Mouse (Mus musculus) midbrain, embryonic 11.5 days (tissue): ENCODE measurements at regions not wholly inside any gene's neighbourhood (a gene's known extent, or its start where the extent isn't known, plus 50 kb on each side); places are given as distances from the start of the nearest gene placed in this dataset.

Experiments used
- ATAC-seq: fragments of 200-750 bp; cut with Nextera tagmentation; 2 replicates; pipeline ENCODE4 v1.8.0; 2017; ENCODE audit warnings: moderate TSS enrichment, moderate library complexity; ENCODE audit not compliant: low FRiP score
- DNase-seq: peaks from one replicate; pipeline ENCODE4 v3.0.0; 2015; ENCODE audit warnings: low spot score; ENCODE audit errors: missing footprints
- H3K27ac ChIP-seq: fragments of 300-500 bp; sonication (generic); 2 replicates; pipeline ENCODE4 v1.5.1; 2014; ENCODE audit warnings: low read depth, low read length
- H3K27me3 ChIP-seq: fragments of 300-500 bp; sonication (generic); 2 replicates; pipeline ENCODE4 v1.6.1; 2014; ENCODE audit warnings: mild to moderate bottlenecking, low read length, moderate library complexity, mixed read lengths; ENCODE audit not compliant: control insufficient read depth, insufficient read depth
- H3K36me3 ChIP-seq: fragments of 300-500 bp; sonication (generic); 2 replicates; pipeline ENCODE4 v1.6.1; 2014; ENCODE audit warnings: mild to moderate bottlenecking, low read length, moderate library complexity, mixed read lengths; ENCODE audit not compliant: control insufficient read depth, insufficient read depth
- H3K4me1 ChIP-seq: fragments of 300-500 bp; sonication (generic); 2 replicates; pipeline ENCODE4 v1.6.1; 2014; ENCODE audit warnings: low read length; ENCODE audit not compliant: control insufficient read depth, insufficient read depth
- H3K4me2 ChIP-seq: fragments of 300-500 bp; sonication (generic); 2 replicates; pipeline ENCODE4 v1.6.1; 2014; ENCODE audit warnings: mild to moderate bottlenecking, moderate library complexity
- H3K4me3 ChIP-seq: fragments of 300-500 bp; sonication (generic); 2 replicates; pipeline ENCODE4 v1.5.1; 2014; ENCODE audit warnings: low read depth, low read length
- H3K9ac ChIP-seq: fragments of 300-500 bp; sonication (generic); 2 replicates; pipeline ENCODE4 v1.6.1; 2014; ENCODE audit warnings: low read length
- H3K9me3 ChIP-seq: fragments of 300-500 bp; sonication (generic); 2 replicates; pipeline ENCODE4 v1.6.1; 2016; ENCODE audit warnings: low read length; ENCODE audit not compliant: control insufficient read depth
- WGBS: fragments of 180-500 bp; shearing (Covaris S2); extraction: QIAGEN DNeasy Blood & Tissue Kit; methylation state at CpG from one replicate; pipeline ENCODE4 v1.1.7; 2014; 5-methylcytosine and 5-hydroxymethylcytosine counted together

- H3K4me1 ChIP-seq, result no peaks in the 10 kb centered on the region
- no peaks in the 10 kb centered on the region for H3K9me3 ChIP-seq
- no peak for DNase-seq
- ATAC-seq, result no peak
- no peak overlapping the region for H3K27ac ChIP-seq
- no peak overlapping the region for H3K4me3 ChIP-seq
- no peaks in the 10 kb centered on the region for H3K27me3 ChIP-seq
- WGBS, result 92% methylated on average over 5 of the region's 5 CpGs
- no peak overlapping the region for H3K9ac ChIP-seq
- no peak overlapping the region for H3K4me2 ChIP-seq
- H3K36me3 ChIP-seq, result no peaks in the 10 kb centered on the region
These were observed 235.4 kb upstream of the Klf3 start for GRCm38 (mm10) chr5:64567813-64568212.

GRCm38 (mm10) chr5:64568294-64568693 is 234.9 kb upstream of the Klf3 start:
- 83% methylated on average over 3 of the region's 3 CpGs for WGBS
- no peaks in the 10 kb centered on the region for H3K36me3 ChIP-seq
- DNase-seq, result no peak
- no peak overlapping the region for H3K4me2 ChIP-seq
- no peak overlapping the region for H3K9ac ChIP-seq
- H3K4me3 ChIP-seq, result no peak overlapping the region
- H3K27me3 ChIP-seq, result no peaks in the 10 kb centered on the region
- no peak overlapping the region for H3K27ac ChIP-seq
- no peaks in the 10 kb centered on the region for H3K9me3 ChIP-seq
- no peak for ATAC-seq
- no peaks in the 10 kb centered on the region for H3K4me1 ChIP-seq

GRCm38 (mm10) chr5:64574386-64574785 is 228.8 kb upstream of the Klf3 start:
- H3K27ac ChIP-seq, result no peak overlapping the region
- no peak for DNase-seq
- WGBS, result 88% methylated on average over 10 of the region's 10 CpGs
- no peak overlapping the region for H3K9ac ChIP-seq
- H3K4me2 ChIP-seq, result no peak overlapping the region
- no peaks in the 10 kb centered on the region for H3K36me3 ChIP-seq
- H3K4me3 ChIP-seq, result no peak overlapping the region
- no peaks in the 10 kb centered on the region for H3K27me3 ChIP-seq
- ATAC-seq, result no peak
- H3K4me1 ChIP-seq, result peaks cover 1% of the 10 kb centered on the region; the same call in 1 of the 2 replicates
- no peaks in the 10 kb centered on the region for H3K9me3 ChIP-seq

- Histone ChIP-seq H3K36me3 (no peaks in the 10 kb centered on the region), H3K4me1 (peaks cover 10% of the 10 kb centered on the region), H3K27me3 (no peaks in the 10 kb centered on the region), H3K9ac (no peak overlapping the region), H3K27ac (no peak overlapping the region), H3K9me3 (no peaks in the 10 kb centered on the region), H3K4me2 (no peak overlapping the region), H3K4me3 (no peak overlapping the region)
- no peak for ATAC-seq
- 81% methylated on average over 6 of the region's 6 CpGs for WGBS
- no peak for DNase-seq
These were observed 227.3 kb upstream of the Klf3 start for GRCm38 (mm10) chr5:64575896-64576295.

- no peaks in the 10 kb centered on the region for H3K9me3 ChIP-seq
- no peak overlapping the region for H3K4me2 ChIP-seq
- no peaks in the 10 kb centered on the region for H3K36me3 ChIP-seq
- no peak overlapping the region for H3K27ac ChIP-seq
- ATAC-seq, result no peak
- H3K4me3 ChIP-seq, result no peak overlapping the region
- DNase-seq, result no peak
- H3K27me3 ChIP-seq, result no peaks in the 10 kb centered on the region
- peaks cover 10% of the 10 kb centered on the region for H3K4me1 ChIP-seq
- WGBS, result 82% methylated on average over 19 of the region's 19 CpGs
- no peak overlapping the region for H3K9ac ChIP-seq
These were observed 226.5 kb upstream of the Klf3 start for GRCm38 (mm10) chr5:64576426-64577262.

GRCm38 (mm10) chr5:64577424-64577823 is 225.8 kb upstream of the Klf3 start:
- Histone ChIP-seq H3K27me3 (no peaks in the 10 kb centered on the region), H3K9ac (no peak overlapping the region), H3K9me3 (no peaks in the 10 kb centered on the region), H3K4me2 (no peak overlapping the region), H3K36me3 (no peaks in the 10 kb centered on the region), H3K27ac (no peak overlapping the region), H3K4me3 (no peak overlapping the region), H3K4me1 (peaks cover 10% of the 10 kb centered on the region)
- 51% methylated on average over 7 of the region's 7 CpGs for WGBS
- no peak for DNase-seq
- no peak for ATAC-seq

- WGBS, result 96% methylated on average over 6 of the region's 6 CpGs
These were observed 224.7 kb upstream of the Klf3 start for GRCm38 (mm10) chr5:64578536-64578935.

GRCm38 (mm10) chr5:64579086-64579485 is 224.1 kb upstream of the Klf3 start:
- Histone ChIP-seq H3K27ac (no peak overlapping the region), H3K27me3 (no peaks in the 10 kb centered on the region), H3K9ac (no peak overlapping the region), H3K9me3 (no peaks in the 10 kb centered on the region), H3K36me3 (no peaks in the 10 kb centered on the region), H3K4me3 (no peak overlapping the region), H3K4me1 (peaks cover 10% of the 10 kb centered on the region), H3K4me2 (no peak overlapping the region)
- WGBS, result 56% methylated on average over 5 of the region's 5 CpGs
- DNase-seq, result peak; percentile 86
- no peak for ATAC-seq

More at GRCm38 (mm10) chr5:64578536-64578935, 224.7 kb upstream of the Klf3 start:
- Histone ChIP-seq H3K9me3 (no peaks in the 10 kb centered on the region), H3K4me2 (no peak overlapping the region), H3K36me3 (no peaks in the 10 kb centered on the region), H3K4me1 (peaks cover 10% of the 10 kb centered on the region), H3K4me3 (no peak overlapping the region), H3K27ac (no peak overlapping the region), H3K27me3 (no peaks in the 10 kb centered on the region), H3K9ac (no peak overlapping the region)
- ATAC-seq (no peak), DNase-seq (peak; percentile 73)

- H3K9ac ChIP-seq, result 0 out of 2 replicates have a peak overlapping the region, but pooled peaks have one; percentile 17
- no peaks in the 10 kb centered on the region for H3K9me3 ChIP-seq
- 14% methylated on average over 14 of the region's 14 CpGs for WGBS
- DNase-seq, result peak; percentile 87
- H3K36me3 ChIP-seq, result no peaks in the 10 kb centered on the region
- no peaks in the 10 kb centered on the region for H3K27me3 ChIP-seq
- H3K27ac ChIP-seq, result peak overlapping the region; percentile 10; the same call in 1 of the 2 replicates
- H3K4me2 ChIP-seq, result peak overlapping the region; percentile 12
- H3K4me3 ChIP-seq, result no peak overlapping the region
- ATAC-seq, result peak; percentile 70
- peaks cover 10% of the 10 kb centered on the region for H3K4me1 ChIP-seq
These were observed 223.5 kb upstream of the Klf3 start for GRCm38 (mm10) chr5:64579494-64580339.
